Mouse (Mus musculus) liver, adult (tissue): ENCODE data around the gene Adarb1.

ENCODE experiments used
- GATA4 ChIP-seq: IDR thresholded peaks from 2 replicates; pipeline ENCODE4 v1.6.1; 2014; ENCODE audit warnings: mild to moderate bottlenecking, low read length; ENCODE audit not compliant: insufficient replicate concordance

The Adarb1 gene

GRCm38 (mm10) chr10:77374948-77375347 is 43.1 kb downstream of the Adarb1 start:
- no peak for TF ChIP-seq GATA4

GRCm38 (mm10) chr10:77374407-77374806 is 43.7 kb downstream of the Adarb1 start:
- TF ChIP-seq GATA4: no peak

GRCm38 (mm10) chr10:77370129-77370528 is 47.9 kb downstream of the Adarb1 start:
- TF ChIP-seq GATA4: no peak

GRCm38 (mm10) chr10:77367973-77368372 is 50.1 kb downstream of the Adarb1 start:
- no peak for TF ChIP-seq GATA4

- TF ChIP-seq GATA4: no peak
Observed at GRCm38 (mm10) chr10:77366959-77367358, 51.1 kb downstream of the Adarb1 start.

GRCm38 (mm10) chr10:77365212-77365611 is 52.9 kb downstream of the Adarb1 start:
- no peak for TF ChIP-seq GATA4

GRCm38 (mm10) chr10:77360486-77360885 is 57.6 kb downstream of the Adarb1 start:
- TF ChIP-seq GATA4: no peak

GRCm38 (mm10) chr10:77357957-77358356 is 60.1 kb downstream of the Adarb1 start:
- no peak for TF ChIP-seq GATA4

GRCm38 (mm10) chr10:77353031-77353745 is 64.9 kb downstream of the Adarb1 start:
- no peak for TF ChIP-seq GATA4

- no peak for TF ChIP-seq GATA4
Observed at GRCm38 (mm10) chr10:77342842-77343241, 75.2 kb downstream of the Adarb1 start.

GRCm38 (mm10) chr10:77341711-77342110 is 76.4 kb downstream of the Adarb1 start:
- TF ChIP-seq GATA4: no peak

GRCm38 (mm10) chr10:77341059-77341458 is 77.0 kb downstream of the Adarb1 start:
- TF ChIP-seq GATA4: no peak

GRCm38 (mm10) chr10:77339871-77340341 is 78.2 kb downstream of the Adarb1 start:
- TF ChIP-seq GATA4: no peak

- TF ChIP-seq GATA4: no peak
Observed at GRCm38 (mm10) chr10:77333518-77333917, 84.6 kb downstream of the Adarb1 start.

- TF ChIP-seq GATA4: no peak
Observed at GRCm38 (mm10) chr10:77329446-77330094, 88.5 kb downstream of the Adarb1 start.

- TF ChIP-seq GATA4: no peak
Observed at GRCm38 (mm10) chr10:77324716-77325115, 93.4 kb downstream of the Adarb1 start.
